Mouse (Mus musculus): Measurements from ENCODE around the gene Calhm5. TPM values are rescaled to one million over a fixed set of nuclear protein-coding genes. Genes with fewer than 3 reads are reported as not detected.

Gene Calhm5
- polyA plus RNA-seq, 1 experiment: 0.49 TPM

- 61% methylated on average over 2 of the region's 2 CpGs for WGBS
- TF ChIP-seq CTCF (IDR thresholded peaks at IDR 0.05; ENCODE audit: borderline replicate concordance, insufficient read depth, low read depth, low read length): no peak
- H3K4me1 ChIP-seq (ENCODE audit: control insufficient read depth, insufficient read depth, low read length): no peaks in the 10 kb centered on the region
Measured at GRCm38 (mm10) chr10:34095147-34095546, 1.2 kb downstream of the Calhm5 start.

GRCm38 (mm10) chr10:34091888-34092287, 4.4 kb downstream of the Calhm5 start:
- Histone ChIP-seq H3K4me1 (ENCODE audit: control insufficient read depth, insufficient read depth, low read length) (no peaks in the 10 kb centered on the region), H3K27me3 (ENCODE audit: control insufficient read depth, insufficient read depth, low read length) (no peaks in the 10 kb centered on the region), H3K4me3 (replicated peaks; ENCODE audit: insufficient read depth, low read depth, low read length) (no peak overlapping the region), H3K27ac (ENCODE audit: insufficient read depth, low read length) (no peak overlapping the region)
- DNase-seq: no peak
- TF ChIP-seq CTCF (IDR thresholded peaks at IDR 0.05; ENCODE audit: borderline replicate concordance, insufficient read depth, low read depth, low read length) (no peak), POLR2A (IDR thresholded peaks at IDR 0.05; ENCODE audit: borderline replicate concordance, insufficient read depth, low read length) (no peak)
- WGBS: 52% methylated on average over 5 of the region's 5 CpGs

More at GRCm38 (mm10) chr10:34095147-34095546, 1.2 kb downstream of the Calhm5 start:
- DNase-seq: no peak
- no peaks in the 10 kb centered on the region for H3K27me3 ChIP-seq (ENCODE audit: control insufficient read depth, insufficient read depth, low read length)
- H3K27ac ChIP-seq (ENCODE audit: insufficient read depth, low read length): no peak overlapping the region
- no peak overlapping the region for H3K4me3 ChIP-seq (replicated peaks; ENCODE audit: insufficient read depth, low read depth, low read length)

GRCm38 (mm10) chr10:34090481-34090880, 5.8 kb downstream of the Calhm5 start:
- no peak for DNase-seq
- Histone ChIP-seq H3K4me3 (replicated peaks; ENCODE audit: insufficient read depth, low read depth, low read length) (no peak overlapping the region), H3K27me3 (ENCODE audit: control insufficient read depth, insufficient read depth, low read length) (no peaks in the 10 kb centered on the region), H3K4me1 (ENCODE audit: control insufficient read depth, insufficient read depth, low read length) (no peaks in the 10 kb centered on the region), H3K27ac (ENCODE audit: insufficient read depth, low read length) (no peak overlapping the region)
- TF ChIP-seq POLR2A (IDR thresholded peaks at IDR 0.05; ENCODE audit: borderline replicate concordance, insufficient read depth, low read length) (no peak), CTCF (IDR thresholded peaks at IDR 0.05; ENCODE audit: borderline replicate concordance, insufficient read depth, low read depth, low read length) (no peak)
- WGBS: 64% methylated on average over 1 of the region's 1 CpGs

GRCm38 (mm10) chr10:34089517-34089916, 6.8 kb downstream of the Calhm5 start:
- H3K4me1 ChIP-seq (ENCODE audit: control insufficient read depth, insufficient read depth, low read length): no peaks in the 10 kb centered on the region
- 90% methylated on average over 3 of the region's 3 CpGs for WGBS
- H3K4me3 ChIP-seq (replicated peaks; ENCODE audit: insufficient read depth, low read depth, low read length): no peak overlapping the region
- H3K27me3 ChIP-seq (ENCODE audit: control insufficient read depth, insufficient read depth, low read length): no peaks in the 10 kb centered on the region
- H3K27ac ChIP-seq (ENCODE audit: insufficient read depth, low read length): no peak overlapping the region
- TF ChIP-seq CTCF (IDR thresholded peaks at IDR 0.05; ENCODE audit: borderline replicate concordance, insufficient read depth, low read depth, low read length) (no peak), POLR2A (IDR thresholded peaks at IDR 0.05; ENCODE audit: borderline replicate concordance, insufficient read depth, low read length) (no peak)
- DNase-seq: no peak

- TF ChIP-seq CTCF (IDR thresholded peaks at IDR 0.05; ENCODE audit: borderline replicate concordance, insufficient read depth, low read depth, low read length) (no peak), POLR2A (IDR thresholded peaks at IDR 0.05; ENCODE audit: borderline replicate concordance, insufficient read depth, low read length) (no peak)
- WGBS: 64% methylated on average over 2 of the region's 2 CpGs
- H3K4me1 ChIP-seq (ENCODE audit: control insufficient read depth, insufficient read depth, low read length): no peaks in the 10 kb centered on the region
- H3K4me3 ChIP-seq (replicated peaks; ENCODE audit: insufficient read depth, low read depth, low read length): no peak overlapping the region
- no peak for DNase-seq
- no peak overlapping the region for H3K27ac ChIP-seq (ENCODE audit: insufficient read depth, low read length)
- no peaks in the 10 kb centered on the region for H3K27me3 ChIP-seq (ENCODE audit: control insufficient read depth, insufficient read depth, low read length)
Measured at GRCm38 (mm10) chr10:34088515-34088914, 7.8 kb downstream of the Calhm5 start.

- DNase-seq: no peak
- Histone ChIP-seq H3K27ac (ENCODE audit: insufficient read depth, low read length) (no peak overlapping the region), H3K4me1 (ENCODE audit: control insufficient read depth, insufficient read depth, low read length) (no peaks in the 10 kb centered on the region), H3K4me3 (replicated peaks; ENCODE audit: insufficient read depth, low read depth, low read length) (no peak overlapping the region), H3K27me3 (ENCODE audit: control insufficient read depth, insufficient read depth, low read length) (no peaks in the 10 kb centered on the region)
- TF ChIP-seq POLR2A (IDR thresholded peaks at IDR 0.05; ENCODE audit: borderline replicate concordance, insufficient read depth, low read length) (no peak), CTCF (IDR thresholded peaks at IDR 0.05; ENCODE audit: borderline replicate concordance, insufficient read depth, low read depth, low read length) (no peak)
- WGBS: 94% methylated on average over 1 of the region's 1 CpGs
Measured at GRCm38 (mm10) chr10:34086514-34086913, 9.8 kb downstream of the Calhm5 start.

GRCm38 (mm10) chr10:34074522-34075200, 21.7 kb downstream of the Calhm5 start:
- H3K4me3 ChIP-seq (replicated peaks; ENCODE audit: insufficient read depth, low read depth, low read length): no peak overlapping the region
- H3K27ac ChIP-seq (ENCODE audit: insufficient read depth, low read length): no peak overlapping the region
- TF ChIP-seq POLR2A (IDR thresholded peaks at IDR 0.05; ENCODE audit: borderline replicate concordance, insufficient read depth, low read length) (no peak), CTCF (IDR thresholded peaks at IDR 0.05; ENCODE audit: borderline replicate concordance, insufficient read depth, low read depth, low read length) (no peak)
- DNase-seq: no peak
- 89% methylated on average over 5 of the region's 5 CpGs for WGBS
- H3K27me3 ChIP-seq (ENCODE audit: control insufficient read depth, insufficient read depth, low read length): no peaks in the 10 kb centered on the region
- no peaks in the 10 kb centered on the region for H3K4me1 ChIP-seq (ENCODE audit: control insufficient read depth, insufficient read depth, low read length)

- DNase-seq: no peak
- TF ChIP-seq POLR2A (IDR thresholded peaks at IDR 0.05; ENCODE audit: borderline replicate concordance, insufficient read depth, low read length): no peak
- no peak for TF ChIP-seq CTCF (IDR thresholded peaks at IDR 0.05; ENCODE audit: borderline replicate concordance, insufficient read depth, low read depth, low read length)
- Histone ChIP-seq H3K27me3 (ENCODE audit: control insufficient read depth, insufficient read depth, low read length) (no peaks in the 10 kb centered on the region), H3K4me3 (replicated peaks; ENCODE audit: insufficient read depth, low read depth, low read length) (no peak overlapping the region), H3K27ac (ENCODE audit: insufficient read depth, low read length) (no peak overlapping the region), H3K4me1 (ENCODE audit: control insufficient read depth, insufficient read depth, low read length) (no peaks in the 10 kb centered on the region)
- WGBS: 67% methylated on average over 2 of the region's 2 CpGs
Measured at GRCm38 (mm10) chr10:34071650-34072049, 24.7 kb downstream of the Calhm5 start.
